Mouse (Mus musculus) spleen, adult 18-20 months (tissue): Measurements from ENCODE around the gene Pex14.

ENCODE experiments used
- DNase-seq, 2 experiments: peaks; one replicate each; pipeline ENCODE4 v3.0.0; 2022; ENCODE audit warnings: mixed read lengths in 2 of 2

Gene Pex14

GRCm38 (mm10) chr4:148979837-148980236 lies 119.8 kb downstream of the Pex14 start:
- DNase-seq = no peak

DNA sequence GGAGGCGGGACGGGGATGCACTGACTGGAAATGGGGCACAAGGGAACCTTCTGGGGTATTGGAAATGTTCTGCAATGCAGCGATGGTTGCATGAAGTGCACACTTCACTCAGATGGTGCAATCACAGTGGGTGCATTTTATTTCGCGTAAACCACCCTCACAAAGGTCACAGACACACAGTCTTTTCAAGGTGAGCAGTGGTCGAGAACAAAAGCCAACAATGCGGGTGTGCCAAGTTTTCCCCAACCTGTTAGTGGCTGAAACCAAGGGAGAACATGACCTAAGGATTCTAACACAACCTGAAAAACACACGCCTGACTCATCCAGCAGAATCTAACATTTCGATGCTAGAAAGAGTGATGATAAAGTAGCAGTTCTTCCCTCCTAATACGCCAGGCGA lies 120.8 kb downstream of the Pex14 start:
- DNase-seq = no peak

GRCm38 (mm10) chr4:148978221-148978855 lies 121.3 kb downstream of the Pex14 start:
- no peak for DNase-seq

- DNase-seq = no peak
Observed at GRCm38 (mm10) chr4:148974833-148975232, 124.8 kb downstream of the Pex14 start.

GRCm38 (mm10) chr4:148973387-148973786 lies 126.3 kb downstream of the Pex14 start:
- DNase-seq = no peak

DNA sequence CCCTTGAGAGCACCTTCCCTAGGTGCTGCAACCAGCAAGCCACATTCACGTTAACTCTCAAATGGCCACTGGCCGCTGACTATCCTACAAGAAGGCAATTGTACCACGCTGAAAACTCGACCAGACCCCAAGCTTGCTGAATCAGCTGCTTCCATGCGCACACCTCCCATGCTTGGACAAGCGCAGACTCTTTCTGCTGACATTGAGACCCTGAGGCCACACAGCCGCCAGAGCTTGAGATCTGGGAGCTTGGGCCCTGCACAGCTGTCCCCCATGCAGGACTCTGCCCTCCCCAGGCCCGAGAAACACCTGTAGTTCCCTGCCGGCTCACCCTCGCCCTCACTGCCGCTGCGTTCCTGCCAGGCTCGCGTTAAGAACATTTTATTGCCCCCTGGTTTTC lies 127.0 kb downstream of the Pex14 start:
- DNase-seq = no peak

DNA sequence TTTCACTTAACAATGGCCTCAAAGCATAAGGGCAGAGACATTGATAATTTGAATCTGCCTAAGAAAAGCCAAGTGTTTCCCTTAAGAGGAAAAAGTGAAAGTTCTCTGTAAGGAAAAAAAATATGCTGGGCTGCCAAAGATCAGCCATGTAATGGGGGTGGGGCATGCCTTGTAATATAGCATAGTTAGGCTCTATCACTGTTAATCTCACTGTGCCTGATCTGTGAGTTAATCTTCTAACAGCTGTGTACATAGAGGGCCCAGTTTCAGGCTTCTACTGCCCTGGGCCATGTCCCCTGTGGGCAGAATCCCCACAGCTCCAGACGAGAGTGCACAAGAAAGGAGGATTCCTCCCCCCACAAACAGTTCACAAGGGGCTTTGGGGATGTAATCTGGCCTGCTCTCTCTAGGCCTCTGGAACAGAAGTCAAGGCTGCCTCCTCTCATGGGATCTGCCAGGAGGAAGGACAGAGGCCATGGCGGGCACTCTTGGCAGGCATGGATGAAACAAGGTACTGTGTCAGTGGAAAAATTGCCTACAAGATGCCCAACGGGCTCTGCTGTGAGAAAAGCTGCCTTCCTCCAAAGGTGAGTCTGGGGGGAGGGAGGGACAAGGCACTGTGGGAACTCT lies 127.9 kb downstream of the Pex14 start:
- DNase-seq = no peak

GRCm38 (mm10) chr4:148970742-148971141 lies 128.9 kb downstream of the Pex14 start:
- DNase-seq = no peak

DNA sequence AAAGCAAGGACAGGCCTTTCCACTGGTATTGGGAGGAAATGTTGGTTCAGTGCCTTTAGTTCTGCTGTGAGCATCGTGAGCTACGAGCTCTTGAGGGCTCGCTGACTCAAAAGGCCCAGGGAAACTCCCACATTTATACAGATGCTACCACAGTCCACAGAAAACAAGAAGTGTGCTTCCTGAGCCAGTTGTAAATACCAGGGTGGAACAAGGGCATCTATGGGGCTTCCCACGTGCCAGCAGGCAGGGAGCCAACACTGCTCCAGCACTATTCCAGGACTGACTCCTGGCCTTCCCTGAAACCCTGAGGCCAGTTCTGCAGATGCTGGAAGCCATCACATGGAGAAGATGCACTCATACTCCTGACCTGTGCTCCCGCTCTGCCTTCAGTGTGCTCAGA lies 130.1 kb downstream of the Pex14 start:
- no peak for DNase-seq

DNA sequence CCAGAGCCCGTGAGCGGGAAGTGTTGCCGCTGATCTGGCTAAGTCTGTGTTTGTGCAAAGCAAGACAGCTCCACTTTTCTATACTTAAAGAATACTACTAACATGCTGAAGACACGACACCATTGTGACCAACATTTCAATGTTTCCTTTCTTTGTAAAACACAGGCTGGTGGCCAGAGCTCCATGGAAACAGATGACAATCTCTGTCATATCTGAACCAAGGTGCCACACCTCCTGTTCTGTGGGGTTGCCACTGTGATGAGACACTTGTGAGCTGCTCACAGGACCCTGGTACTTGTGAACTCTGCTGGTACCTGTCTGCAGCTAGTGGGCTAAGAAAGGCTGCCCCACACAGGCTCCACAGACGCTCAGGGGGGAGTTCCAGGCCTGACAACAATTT lies 130.8 kb downstream of the Pex14 start:
- DNase-seq = no peak

- DNase-seq = no peak
Observed at GRCm38 (mm10) chr4:148966132-148966531, 133.5 kb downstream of the Pex14 start.

- DNase-seq = no peak
Observed at GRCm38 (mm10) chr4:148964541-148965310, 134.9 kb downstream of the Pex14 start.

DNA sequence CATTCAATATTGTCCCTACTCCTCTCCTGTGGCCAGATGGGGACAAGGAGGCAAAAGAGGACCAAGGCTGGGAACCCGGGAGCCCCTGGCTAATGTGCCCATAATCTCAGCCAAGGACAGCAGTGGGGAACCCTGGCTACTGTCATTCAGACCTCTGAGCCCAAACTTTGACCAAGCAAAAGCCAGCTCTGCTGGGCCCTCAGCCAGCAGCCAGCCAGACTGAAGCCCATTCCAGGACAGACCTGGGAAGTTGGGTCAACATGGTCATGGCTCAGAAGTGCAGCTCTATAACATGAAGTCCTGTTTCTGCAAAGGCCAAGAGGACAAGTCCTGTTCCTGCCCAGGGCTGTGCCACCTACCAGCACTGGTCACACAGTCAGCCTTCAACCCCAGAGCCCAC lies 137.6 kb downstream of the Pex14 start:
- no peak for DNase-seq

GRCm38 (mm10) chr4:148961081-148961480 lies 138.6 kb downstream of the Pex14 start:
- DNase-seq = no peak

- DNase-seq = no peak
Observed at GRCm38 (mm10) chr4:148960011-148960410, 139.7 kb downstream of the Pex14 start.

GRCm38 (mm10) chr4:148955131-148955813 lies 144.4 kb downstream of the Pex14 start:
- DNase-seq = no peak

GRCm38 (mm10) chr4:148952328-148953222 lies 147.1 kb downstream of the Pex14 start:
- DNase-seq = no peak

- DNase-seq = no peak
Observed at GRCm38 (mm10) chr4:148951821-148952291, 147.8 kb downstream of the Pex14 start.

GRCm38 (mm10) chr4:148950932-148951650 lies 148.6 kb downstream of the Pex14 start:
- no peak for DNase-seq

DNA sequence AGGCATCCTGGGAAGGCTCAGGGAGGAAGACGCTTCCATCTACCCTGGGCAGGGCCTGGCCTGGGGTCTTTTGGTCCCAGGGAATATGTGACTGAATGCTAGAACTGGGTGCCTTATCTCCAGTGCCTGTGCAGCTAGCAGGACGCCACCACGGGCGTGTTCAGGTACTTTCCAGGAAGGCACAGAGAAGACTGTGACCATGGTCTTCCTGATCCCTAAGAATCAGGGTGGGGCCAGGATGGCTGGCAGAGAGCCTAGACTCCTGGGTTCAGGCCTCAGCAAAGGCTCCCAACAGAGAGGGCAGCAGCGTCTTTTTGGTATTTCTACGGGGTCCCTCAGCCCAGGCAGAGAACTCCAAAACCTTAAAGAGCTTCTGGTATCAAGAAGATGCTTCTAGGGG lies 149.2 kb downstream of the Pex14 start:
- no peak for DNase-seq

GRCm38 (mm10) chr4:148947833-148948388 lies 151.8 kb downstream of the Pex14 start:
- no peak for DNase-seq
